Mouse (Mus musculus): Measurements from ENCODE around the gene Anks1.
"Not testable (repeated sequence)": the region's sequence is repeated elsewhere in the genome, so short reads cannot be mapped to it uniquely, and the experiment has no call there.

The Anks1 gene

GRCm38 (mm10) chr17:27982712-27983266 is 73.7 kb downstream of the Anks1 start:
- peaks cover 48% of the 10 kb centered on the region for H3K36me3 ChIP-seq (ENCODE audit: insufficient read depth, low read length)
- peaks cover 43% of the 10 kb centered on the region for H3K4me1 ChIP-seq (replicated peaks; ENCODE audit: low read depth, low read length)
- TF ChIP-seq CTCF (conservative IDR thresholded peaks at IDR 0.05; ENCODE audit: low read length) (no peak), NANOG (IDR thresholded peaks at IDR 0.05; ENCODE audit: borderline replicate concordance, low read length) (no peak), POU5F1 (IDR thresholded peaks at IDR 0.05; ENCODE audit: borderline replicate concordance, low read length) (no peak)
- H3K27me3 ChIP-seq (ENCODE audit: insufficient read depth, low read length): no peaks in the 10 kb centered on the region
- H3K4me3 ChIP-seq (replicated peaks; ENCODE audit: low read length): no peak overlapping the region
- H3K9me3 ChIP-seq (ENCODE audit: low read length): no peaks in the 10 kb centered on the region

- Histone ChIP-seq H3K27me3 (ENCODE audit: insufficient read depth, low read length) (no peaks in the 10 kb centered on the region), H3K4me3 (replicated peaks; ENCODE audit: low read length) (peak overlapping the region; percentile 66), H3K36me3 (ENCODE audit: insufficient read depth, low read length) (peaks cover 50% of the 10 kb centered on the region), H3K4me1 (replicated peaks; ENCODE audit: low read depth, low read length) (peaks cover 41% of the 10 kb centered on the region), H3K9me3 (ENCODE audit: low read length) (no peaks in the 10 kb centered on the region)
- TF ChIP-seq POU5F1 (IDR thresholded peaks at IDR 0.05; ENCODE audit: borderline replicate concordance, low read length) (no peak), CTCF (conservative IDR thresholded peaks at IDR 0.05; ENCODE audit: low read length) (no peak), NANOG (IDR thresholded peaks at IDR 0.05; ENCODE audit: borderline replicate concordance, low read length) (no peak)
These were observed 75.3 kb downstream of the Anks1 start for GRCm38 (mm10) chr17:27984421-27984820.

GRCm38 (mm10) chr17:27986106-27986505 is 77.0 kb downstream of the Anks1 start:
- TF ChIP-seq NANOG (IDR thresholded peaks at IDR 0.05; ENCODE audit: borderline replicate concordance, low read length) (no peak), POU5F1 (IDR thresholded peaks at IDR 0.05; ENCODE audit: borderline replicate concordance, low read length) (no peak), CTCF (conservative IDR thresholded peaks at IDR 0.05; ENCODE audit: low read length) (no peak)
- H3K36me3 ChIP-seq (ENCODE audit: insufficient read depth, low read length): peaks cover 58% of the 10 kb centered on the region
- no peaks in the 10 kb centered on the region for H3K27me3 ChIP-seq (ENCODE audit: insufficient read depth, low read length)
- H3K4me1 ChIP-seq (replicated peaks; ENCODE audit: low read depth, low read length): peaks cover 50% of the 10 kb centered on the region
- peak overlapping the region; percentile 53 for H3K4me3 ChIP-seq (replicated peaks; ENCODE audit: low read length)
- H3K9me3 ChIP-seq (ENCODE audit: low read length): no peaks in the 10 kb centered on the region

GRCm38 (mm10) chr17:27989807-27990542 is 80.9 kb downstream of the Anks1 start:
- Histone ChIP-seq H3K4me3 (replicated peaks; ENCODE audit: low read length) (no peak overlapping the region), H3K36me3 (ENCODE audit: insufficient read depth, low read length) (peaks cover 67% of the 10 kb centered on the region), H3K9me3 (ENCODE audit: low read length) (no peaks in the 10 kb centered on the region), H3K27me3 (ENCODE audit: insufficient read depth, low read length) (no peaks in the 10 kb centered on the region), H3K4me1 (replicated peaks; ENCODE audit: low read depth, low read length) (peaks cover 59% of the 10 kb centered on the region)
- TF ChIP-seq CTCF (conservative IDR thresholded peaks at IDR 0.05; ENCODE audit: low read length): peak; percentile 91
- no peak for TF ChIP-seq NANOG (IDR thresholded peaks at IDR 0.05; ENCODE audit: borderline replicate concordance, low read length)

GRCm38 (mm10) chr17:27994001-27994944 is 85.2 kb downstream of the Anks1 start:
- TF ChIP-seq NANOG (IDR thresholded peaks at IDR 0.05; ENCODE audit: borderline replicate concordance, low read length) (peak; percentile 88; the same call in 1 of the 2 replicates), CTCF (conservative IDR thresholded peaks at IDR 0.05; ENCODE audit: low read length) (no peak)
- no peaks in the 10 kb centered on the region for H3K9me3 ChIP-seq (ENCODE audit: low read length)
- no peak overlapping the region for H3K4me3 ChIP-seq (replicated peaks; ENCODE audit: low read length)
- H3K27me3 ChIP-seq (ENCODE audit: insufficient read depth, low read length): peaks cover 11% of the 10 kb centered on the region
- H3K36me3 ChIP-seq (ENCODE audit: insufficient read depth, low read length): peaks cover 61% of the 10 kb centered on the region
- peaks cover 56% of the 10 kb centered on the region for H3K4me1 ChIP-seq (replicated peaks; ENCODE audit: low read depth, low read length)

GRCm38 (mm10) chr17:27996320-27996719 is 87.2 kb downstream of the Anks1 start:
- no peak overlapping the region for H3K4me3 ChIP-seq (replicated peaks; ENCODE audit: low read length)
- peaks cover 11% of the 10 kb centered on the region for H3K27me3 ChIP-seq (ENCODE audit: insufficient read depth, low read length)
- H3K4me1 ChIP-seq (replicated peaks; ENCODE audit: low read depth, low read length): peaks cover 63% of the 10 kb centered on the region
- TF ChIP-seq POU5F1 (IDR thresholded peaks at IDR 0.05; ENCODE audit: borderline replicate concordance, low read length): no peak
- no peak for TF ChIP-seq NANOG (IDR thresholded peaks at IDR 0.05; ENCODE audit: borderline replicate concordance, low read length)
- no peak for TF ChIP-seq CTCF (conservative IDR thresholded peaks at IDR 0.05; ENCODE audit: low read length)
- H3K36me3 ChIP-seq (ENCODE audit: insufficient read depth, low read length): peaks cover 45% of the 10 kb centered on the region
- no peaks in the 10 kb centered on the region for H3K9me3 ChIP-seq (ENCODE audit: low read length)

GRCm38 (mm10) chr17:27997212-27997611 is 88.1 kb downstream of the Anks1 start:
- peaks cover 40% of the 10 kb centered on the region for H3K36me3 ChIP-seq (ENCODE audit: insufficient read depth, low read length)
- no peak overlapping the region for H3K4me3 ChIP-seq (replicated peaks; ENCODE audit: low read length)
- no peaks in the 10 kb centered on the region for H3K9me3 ChIP-seq (ENCODE audit: low read length)
- no peak for TF ChIP-seq CTCF (conservative IDR thresholded peaks at IDR 0.05; ENCODE audit: low read length)
- TF ChIP-seq NANOG (IDR thresholded peaks at IDR 0.05; ENCODE audit: borderline replicate concordance, low read length): no peak
- TF ChIP-seq POU5F1 (IDR thresholded peaks at IDR 0.05; ENCODE audit: borderline replicate concordance, low read length): no peak
- H3K27me3 ChIP-seq (ENCODE audit: insufficient read depth, low read length): peaks cover 11% of the 10 kb centered on the region
- H3K4me1 ChIP-seq (replicated peaks; ENCODE audit: low read depth, low read length): peaks cover 72% of the 10 kb centered on the region

GRCm38 (mm10) chr17:27999683-28000273 is 90.7 kb downstream of the Anks1 start:
- H3K27me3 ChIP-seq (ENCODE audit: insufficient read depth, low read length): peaks cover 11% of the 10 kb centered on the region
- H3K9me3 ChIP-seq (ENCODE audit: low read length): not testable (repeated sequence)
- H3K4me3 ChIP-seq (replicated peaks; ENCODE audit: low read length): peak overlapping the region; percentile 50
- peaks cover 69% of the 10 kb centered on the region for H3K4me1 ChIP-seq (replicated peaks; ENCODE audit: low read depth, low read length)
- peaks cover 44% of the 10 kb centered on the region for H3K36me3 ChIP-seq (ENCODE audit: insufficient read depth, low read length)

Data from E14TG2a.4 (cell line).